7 mouse cellular contexts compared by ENCODE assay signal in genomic region chr17:78361939-78362728, GRCm38 (mm10). TPM values are rescaled to one million over a fixed set of nuclear protein-coding genes. Genes with fewer than 3 reads are reported as not detected.
DNase-seq lines count a peak whose midpoint lies in the region; ATAC-seq lines count a peak whose summit lies in the region.

No protein-coding gene starts in this region.

- no peaks in the 10 kb centered on the region for H3K9me3 ChIP-seq in kidney, embryonic 15.5 days (replicated peaks)

- 66% methylated on average over 13 of the region's 13 CpGs for WGBS in kidney, embryonic 15.5 days
- WGBS in macrophage (ENCODE audit: missing documents) = 3% methylated on average over 13 of the region's 13 CpGs

- peaks cover 30% of the 10 kb centered on the region for H3K4me1 ChIP-seq in kidney, embryonic 15.5 days

- H3K36me3 ChIP-seq in kidney, embryonic 15.5 days = 0 out of 2 replicates have a peak, but pooled peaks cover 5% of the 10 kb centered on the region
- no peaks in the 10 kb centered on the region for H3K36me3 ChIP-seq in macrophage (ENCODE audit: inconsistent target)

- peak; percentile 80 for DNase-seq in T-cell, adult 2 months (ENCODE audit: low spot score)
- DNase-seq in thymus, postnatal 25 days = peak; percentile 74
- no peak for DNase-seq in left cerebral cortex, adult 11 months (ENCODE audit: low spot score)
- DNase-seq in embryo, embryonic 11 days = no peak

- no peak overlapping the region for H3K4me2 ChIP-seq in kidney, embryonic 15.5 days

- H3K4me3 ChIP-seq in kidney, embryonic 15.5 days (replicated peaks) = no peak overlapping the region
- H3K4me3 ChIP-seq in macrophage (ENCODE audit: inconsistent target) = no peak overlapping the region; the same call in 1 of the 2 replicates

- peak; percentile 92 for ATAC-seq in common myeloid progenitor, adult 5-6 weeks (replicated peaks; ENCODE audit: low read depth, poor library complexity, severe bottlenecking)
- ATAC-seq in kidney, embryonic 15.5 days (replicated peaks; ENCODE audit: low FRiP score) = no peak

- H3K27ac ChIP-seq in kidney, embryonic 15.5 days = peak overlapping the region; percentile 4
- peak overlapping the region; percentile 35 for H3K27ac ChIP-seq in macrophage

- no peak overlapping the region for H3K9ac ChIP-seq in kidney, embryonic 15.5 days

- no peaks in the 10 kb centered on the region for H3K27me3 ChIP-seq in kidney, embryonic 15.5 days

- no peaks in the 10 kb centered on the region for H3K79me2 ChIP-seq in macrophage (ENCODE audit: inconsistent target)

RNA-seq across cellular contexts. Expression of gene Fez2, which starts 55.8 kb away (rescaled TPM):
- total RNA-seq in common myeloid progenitor, adult 5-6 weeks (2017) = 13.0 and 16.3 TPM in 2 replicates
- polyA plus RNA-seq in kidney, embryonic 15.5 days (2015; fragmentation: Nextera tagmentation; extraction: Ambion mirVana) = 39.8 and 40.2 TPM in 2 replicates
- total RNA-seq in macrophage (2018; cell fraction: chromatin; rRNA removed) = 10 to 100 TPM; 21.4 to 91.7 (median 51.8) TPM
- total RNA-seq in macrophage (2018; cell fraction: cytosol; rRNA removed) = 100 to 1,000 TPM in 1 of 26 experiments, 10 to 100 TPM in 25; 39.3 to 100 (median 60.9) TPM
- total RNA-seq in macrophage (2018; cell fraction: nucleus; rRNA removed) = 100 to 1,000 TPM in 1 of 26 experiments, 10 to 100 TPM in 25; 28.8 to 109 (median 58.2) TPM
- polyA plus RNA-seq in macrophage (2018) = 61.6 to 83.8 TPM (median 65.2 TPM) in 3 replicates

Comparison
In these comparisons a context has a peak if more than half of its experiments do, and no peak if none do; other contexts are left out.
1. DNase-seq: peak in T-cell, adult 2 months (single experiment) and thymus, postnatal 25 days (single experiment); none in left cerebral cortex, adult 11 months (single experiment) and embryo, embryonic 11 days (single experiment).